Mouse (Mus musculus): ENCODE measurements around the gene Raver2. TPM values are rescaled to one million over a fixed set of nuclear protein-coding genes. Genes with fewer than 3 reads are reported as not detected.

Raver2 gene
- polyA plus RNA-seq, 2 experiments = 0.25 to 0.31 TPM

GRCm38 (mm10) chr4:101062146-101062545, 6.6 kb upstream of the Raver2 start:
- no peaks in the 10 kb centered on the region for H3K27me3 ChIP-seq (ENCODE audit: control insufficient read depth, insufficient read depth, low read length)
- no peak for TF ChIP-seq EP300 (IDR thresholded peaks at IDR 0.05; ENCODE audit: low read depth)
- no peak for TF ChIP-seq CTCF (IDR thresholded peaks at IDR 0.05; ENCODE audit: low read depth)
- no peak overlapping the region for H3K27ac ChIP-seq
- WGBS (ENCODE audit: insufficient replicate concordance) = 50% methylated on average over 2 of the region's 2 CpGs
- H3K9me3 ChIP-seq (ENCODE audit: control insufficient read depth, low read length) = no peaks in the 10 kb centered on the region
- no peak overlapping the region for H3K9ac ChIP-seq (replicated peaks)
- H3K36me3 ChIP-seq (replicated peaks; ENCODE audit: control insufficient read depth, insufficient read depth, low read depth) = no peaks in the 10 kb centered on the region
- no peaks in the 10 kb centered on the region for H3K4me1 ChIP-seq (replicated peaks; ENCODE audit: control insufficient read depth in 2 of 2, insufficient read depth in 2 of 2, low read length in 1 of 2)
- no peak for ATAC-seq (ENCODE audit: insufficient read depth)
- no peak overlapping the region for H3K4me2 ChIP-seq (ENCODE audit: low read depth)
- H3K4me3 ChIP-seq (ENCODE audit: insufficient read depth in 1 of 2, low read depth in 2 of 2, low read length in 2 of 2) = no peak overlapping the region
- DNase-seq (ENCODE audit: low read depth in 3 of 3, low spot score in 3 of 3) = no peak

- ATAC-seq (ENCODE audit: insufficient read depth) (no peak), DNase-seq (ENCODE audit: low read depth in 3 of 3, low spot score in 3 of 3) (no peak)
Measured at GRCm38 (mm10) chr4:101066401-101066800, 2.4 kb upstream of the Raver2 start.

GRCm38 (mm10) chr4:101069154-101069971, 580 bp downstream of the Raver2 start:
- no peaks in the 10 kb centered on the region for H3K36me3 ChIP-seq (replicated peaks; ENCODE audit: control insufficient read depth, insufficient read depth, low read depth)
- peak overlapping the region; percentile 31 to 60 for H3K4me3 ChIP-seq (ENCODE audit: insufficient read depth in 1 of 2, low read depth in 2 of 2, low read length in 2 of 2)
- no peak for TF ChIP-seq CTCF (IDR thresholded peaks at IDR 0.05; ENCODE audit: low read depth)
- no peak for TF ChIP-seq EP300 (IDR thresholded peaks at IDR 0.05; ENCODE audit: low read depth)
- H3K9ac ChIP-seq (replicated peaks) = no peak overlapping the region; the same call in 1 of the 2 replicates
- 2% methylated on average over 55 of the region's 55 CpGs for WGBS (ENCODE audit: insufficient replicate concordance)
- H3K9me3 ChIP-seq (ENCODE audit: control insufficient read depth, low read length) = no peaks in the 10 kb centered on the region
- ATAC-seq (ENCODE audit: insufficient read depth) = no peak
- peaks cover 29% of the 10 kb centered on the region for H3K27me3 ChIP-seq (ENCODE audit: control insufficient read depth, insufficient read depth, low read length)
- H3K27ac ChIP-seq = no peak overlapping the region
- no peak for DNase-seq (ENCODE audit: low read depth in 3 of 3, low spot score in 3 of 3)
- peak overlapping the region; percentile 70 for H3K4me2 ChIP-seq (ENCODE audit: low read depth)
- H3K4me1 ChIP-seq (replicated peaks; ENCODE audit: control insufficient read depth in 2 of 2, insufficient read depth in 2 of 2, low read length in 1 of 2) = no peaks in the 10 kb centered on the region

More at GRCm38 (mm10) chr4:101066401-101066800, 2.4 kb upstream of the Raver2 start:
- Histone ChIP-seq H3K9ac (replicated peaks) (no peak overlapping the region), H3K36me3 (replicated peaks; ENCODE audit: control insufficient read depth, insufficient read depth, low read depth) (no peaks in the 10 kb centered on the region), H3K27me3 (ENCODE audit: control insufficient read depth, insufficient read depth, low read length) (peaks cover 29% of the 10 kb centered on the region), H3K4me1 (replicated peaks; ENCODE audit: control insufficient read depth in 2 of 2, insufficient read depth in 2 of 2, low read length in 1 of 2) (no peaks in the 10 kb centered on the region), H3K27ac (no peak overlapping the region), H3K4me2 (ENCODE audit: low read depth) (no peak overlapping the region), H3K9me3 (ENCODE audit: control insufficient read depth, low read length) (no peaks in the 10 kb centered on the region), H3K4me3 (ENCODE audit: insufficient read depth in 1 of 2, low read depth in 2 of 2, low read length in 2 of 2) (no peak overlapping the region)
- TF ChIP-seq CTCF (IDR thresholded peaks at IDR 0.05; ENCODE audit: low read depth) (no peak), EP300 (IDR thresholded peaks at IDR 0.05; ENCODE audit: low read depth) (no peak)
- 50% methylated on average over 5 of the region's 5 CpGs for WGBS (ENCODE audit: insufficient replicate concordance)

GRCm38 (mm10) chr4:101071570-101071969, 2.8 kb downstream of the Raver2 start:
- TF ChIP-seq CTCF (IDR thresholded peaks at IDR 0.05; ENCODE audit: low read depth) (no peak), EP300 (IDR thresholded peaks at IDR 0.05; ENCODE audit: low read depth) (no peak)
- no peaks in the 10 kb centered on the region for H3K36me3 ChIP-seq (replicated peaks; ENCODE audit: control insufficient read depth, insufficient read depth, low read depth)
- H3K9me3 ChIP-seq (ENCODE audit: control insufficient read depth, low read length) = no peaks in the 10 kb centered on the region
- no peak overlapping the region for H3K27ac ChIP-seq
- no peak overlapping the region for H3K4me2 ChIP-seq (ENCODE audit: low read depth)
- no peak overlapping the region for H3K9ac ChIP-seq (replicated peaks)
- H3K27me3 ChIP-seq (ENCODE audit: control insufficient read depth, insufficient read depth, low read length) = peaks cover 29% of the 10 kb centered on the region
- DNase-seq (ENCODE audit: low read depth in 3 of 3, low spot score in 3 of 3) (no peak), ATAC-seq (ENCODE audit: insufficient read depth) (no peak)
- no peak overlapping the region for H3K4me3 ChIP-seq (ENCODE audit: insufficient read depth in 1 of 2, low read depth in 2 of 2, low read length in 2 of 2)
- 48% methylated on average over 4 of the region's 4 CpGs for WGBS (ENCODE audit: insufficient replicate concordance)
- H3K4me1 ChIP-seq (replicated peaks; ENCODE audit: control insufficient read depth in 2 of 2, insufficient read depth in 2 of 2, low read length in 1 of 2) = no peaks in the 10 kb centered on the region

GRCm38 (mm10) chr4:101076425-101076824, 7.6 kb downstream of the Raver2 start:
- Histone ChIP-seq H3K4me2 (ENCODE audit: low read depth) (no peak overlapping the region), H3K27me3 (ENCODE audit: control insufficient read depth, insufficient read depth, low read length) (no peaks in the 10 kb centered on the region; the same call in 1 of the 2 replicates), H3K27ac (no peak overlapping the region), H3K4me3 (ENCODE audit: insufficient read depth in 1 of 2, low read depth in 2 of 2, low read length in 2 of 2) (no peak overlapping the region), H3K9me3 (ENCODE audit: control insufficient read depth, low read length) (no peaks in the 10 kb centered on the region), H3K9ac (replicated peaks) (no peak overlapping the region), H3K36me3 (replicated peaks; ENCODE audit: control insufficient read depth, insufficient read depth, low read depth) (no peaks in the 10 kb centered on the region), H3K4me1 (replicated peaks; ENCODE audit: control insufficient read depth in 2 of 2, insufficient read depth in 2 of 2, low read length in 1 of 2) (peaks cover 0 to 2% of the 10 kb centered on the region in 2 experiments; a peak in 1 of 4 replicates)
- TF ChIP-seq CTCF (IDR thresholded peaks at IDR 0.05; ENCODE audit: low read depth) (no peak), EP300 (IDR thresholded peaks at IDR 0.05; ENCODE audit: low read depth) (no peak)
- ATAC-seq (ENCODE audit: insufficient read depth) (no peak), DNase-seq (ENCODE audit: low read depth in 3 of 3, low spot score in 3 of 3) (no peak)
- whole genome bisulfite sequencing (ENCODE audit: insufficient replicate concordance) = 47% methylated on average over 3 of the region's 3 CpGs

All from liver, embryonic 14.5 days (tissue).